Mouse (Mus musculus): ENCODE measurements around the gene Mtm1. TPM values are rescaled to one million over a fixed set of nuclear protein-coding genes. Genes with fewer than 3 reads are reported as not detected.

The Mtm1 gene
- polyA plus RNA-seq, 1 experiment from 2014 or later: 6.9 TPM

DNA sequence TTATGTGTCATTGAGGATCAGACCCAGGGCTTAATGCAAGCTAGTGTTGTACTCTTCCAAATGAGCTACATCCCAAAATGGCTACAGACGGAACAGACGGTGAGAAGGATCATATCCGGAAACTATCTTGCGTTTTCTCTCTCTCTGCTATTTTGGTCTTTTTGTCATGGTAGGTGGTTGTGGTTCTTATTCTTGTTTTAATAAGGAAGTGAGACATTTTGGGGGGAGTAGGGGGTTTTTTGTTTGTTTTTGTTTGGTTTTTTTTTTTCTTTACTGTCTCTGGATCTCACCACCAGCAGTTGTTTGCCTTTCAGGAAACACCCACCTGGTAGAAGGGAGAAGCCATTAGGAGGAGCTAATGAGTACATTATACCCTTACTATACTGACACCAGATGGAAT lies 50.3 kb downstream of the Mtm1 start:
- no peaks in the 10 kb centered on the region for H3K9me3 ChIP-seq (ENCODE audit: control insufficient read depth, low read length)
- H3K27me3 ChIP-seq (ENCODE audit: control insufficient read depth, insufficient read depth, low read depth, low read length): no peaks in the 10 kb centered on the region
- H3K4me1 ChIP-seq (replicated peaks; ENCODE audit: control insufficient read depth, insufficient read depth, low read length): no peaks in the 10 kb centered on the region
- no peak overlapping the region for H3K9ac ChIP-seq (ENCODE audit: low read length)
- H3K4me2 ChIP-seq (ENCODE audit: low read depth, low read length): no peak overlapping the region
- no peak overlapping the region for H3K27ac ChIP-seq (ENCODE audit: low read length)
- no peaks in the 10 kb centered on the region for H3K36me3 ChIP-seq (ENCODE audit: control insufficient read depth, insufficient read depth, low read length)
- WGBS: 90% methylated on average over 4 of the region's 4 CpGs
- H3K4me3 ChIP-seq (ENCODE audit: low read length): no peak overlapping the region
- ATAC-seq (ENCODE audit: low read depth): no peak

DNA sequence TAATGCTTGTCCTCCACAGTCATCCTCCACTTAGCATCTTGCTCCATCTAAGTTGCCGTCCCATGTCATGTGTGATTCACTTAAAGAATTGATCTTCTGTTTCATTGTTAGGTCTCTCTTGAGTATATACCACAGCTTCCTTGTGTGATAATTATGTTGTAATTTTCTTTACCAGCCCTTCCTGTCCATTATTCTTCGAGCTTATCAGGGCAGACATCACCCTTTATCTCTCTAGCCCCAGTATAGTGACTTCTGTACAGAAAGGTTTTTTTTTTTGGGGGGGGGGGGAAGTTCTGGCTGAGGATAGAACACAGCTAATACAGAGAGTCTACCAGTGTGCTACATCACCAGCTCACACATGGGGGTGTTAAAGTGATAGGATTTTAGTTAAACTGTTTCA lies 53.7 kb downstream of the Mtm1 start:
- no peak for ATAC-seq (ENCODE audit: low read depth)
- no peak overlapping the region for H3K4me2 ChIP-seq (ENCODE audit: low read depth, low read length)
- H3K4me1 ChIP-seq (replicated peaks; ENCODE audit: control insufficient read depth, insufficient read depth, low read length): no peaks in the 10 kb centered on the region
- no peaks in the 10 kb centered on the region for H3K27me3 ChIP-seq (ENCODE audit: control insufficient read depth, insufficient read depth, low read depth, low read length)
- no peak overlapping the region for H3K4me3 ChIP-seq (ENCODE audit: low read length)
- WGBS: 65% methylated on average over 2 of the region's 2 CpGs
- H3K36me3 ChIP-seq (ENCODE audit: control insufficient read depth, insufficient read depth, low read length): no peaks in the 10 kb centered on the region
- no peaks in the 10 kb centered on the region for H3K9me3 ChIP-seq (ENCODE audit: control insufficient read depth, low read length)
- H3K27ac ChIP-seq (ENCODE audit: low read length): no peak overlapping the region
- no peak overlapping the region for H3K9ac ChIP-seq (ENCODE audit: low read length)

DNA sequence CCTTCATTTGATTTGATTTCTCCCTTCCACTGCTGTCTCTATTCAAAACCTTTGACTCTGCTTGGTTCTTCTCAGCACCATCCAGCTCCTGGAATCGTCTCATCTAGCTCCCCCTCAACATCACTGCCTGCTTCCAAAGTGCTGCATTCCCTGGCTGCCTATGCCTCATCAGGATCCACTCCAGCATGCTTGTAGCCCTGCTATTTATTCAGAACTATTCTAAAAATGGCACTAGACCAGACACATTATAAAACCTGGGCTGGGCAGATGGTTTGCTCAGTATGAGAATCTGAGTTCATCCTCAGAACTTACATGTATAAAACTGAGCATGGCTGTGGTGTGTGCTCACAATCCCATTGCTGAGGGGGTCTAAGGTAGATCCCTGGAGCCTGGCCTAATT lies 58.4 kb downstream of the Mtm1 start:
- no peak overlapping the region for H3K9ac ChIP-seq (ENCODE audit: low read length)
- H3K4me1 ChIP-seq (replicated peaks; ENCODE audit: control insufficient read depth, insufficient read depth, low read length): no peaks in the 10 kb centered on the region
- H3K4me2 ChIP-seq (ENCODE audit: low read depth, low read length): no peak overlapping the region
- no peaks in the 10 kb centered on the region for H3K27me3 ChIP-seq (ENCODE audit: control insufficient read depth, insufficient read depth, low read depth, low read length)
- 57% methylated on average over 1 of the region's 1 CpGs for WGBS
- no peak overlapping the region for H3K4me3 ChIP-seq (ENCODE audit: low read length)
- no peak overlapping the region for H3K27ac ChIP-seq (ENCODE audit: low read length)
- H3K36me3 ChIP-seq (ENCODE audit: control insufficient read depth, insufficient read depth, low read length): no peaks in the 10 kb centered on the region
- no peak for ATAC-seq (ENCODE audit: low read depth)
- H3K9me3 ChIP-seq (ENCODE audit: control insufficient read depth, low read length): no peaks in the 10 kb centered on the region

DNA sequence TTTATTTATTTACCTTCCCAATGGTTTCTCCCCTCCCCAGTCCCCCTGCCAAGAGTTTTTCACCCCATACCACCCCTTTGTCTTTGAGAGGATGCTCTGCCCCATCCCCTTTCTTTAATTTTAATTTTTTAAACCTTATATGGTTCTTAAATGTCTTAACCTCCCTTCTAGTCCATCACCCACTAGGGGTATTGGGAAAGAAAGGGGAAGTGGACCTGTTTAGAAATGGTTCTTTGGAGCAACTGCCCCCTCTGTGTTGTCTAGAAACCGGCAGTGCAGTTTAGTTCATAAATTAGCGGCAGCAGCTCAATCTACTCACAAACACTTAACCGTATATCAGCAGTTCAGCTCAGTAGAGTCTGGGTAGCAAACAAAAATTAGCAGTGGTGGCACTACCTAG lies 63.6 kb downstream of the Mtm1 start:
- Histone ChIP-seq H3K36me3 (ENCODE audit: control insufficient read depth, insufficient read depth, low read length) (no peaks in the 10 kb centered on the region), H3K9ac (ENCODE audit: low read length) (no peak overlapping the region), H3K4me1 (replicated peaks; ENCODE audit: control insufficient read depth, insufficient read depth, low read length) (no peaks in the 10 kb centered on the region), H3K27ac (ENCODE audit: low read length) (no peak overlapping the region), H3K4me3 (ENCODE audit: low read length) (no peak overlapping the region), H3K27me3 (ENCODE audit: control insufficient read depth, insufficient read depth, low read depth, low read length) (no peaks in the 10 kb centered on the region), H3K9me3 (ENCODE audit: control insufficient read depth, low read length) (no peaks in the 10 kb centered on the region), H3K4me2 (ENCODE audit: low read depth, low read length) (no peak overlapping the region)
- 93% methylated on average over 3 of the region's 3 CpGs for WGBS
- no peak for ATAC-seq (ENCODE audit: low read depth)

DNA sequence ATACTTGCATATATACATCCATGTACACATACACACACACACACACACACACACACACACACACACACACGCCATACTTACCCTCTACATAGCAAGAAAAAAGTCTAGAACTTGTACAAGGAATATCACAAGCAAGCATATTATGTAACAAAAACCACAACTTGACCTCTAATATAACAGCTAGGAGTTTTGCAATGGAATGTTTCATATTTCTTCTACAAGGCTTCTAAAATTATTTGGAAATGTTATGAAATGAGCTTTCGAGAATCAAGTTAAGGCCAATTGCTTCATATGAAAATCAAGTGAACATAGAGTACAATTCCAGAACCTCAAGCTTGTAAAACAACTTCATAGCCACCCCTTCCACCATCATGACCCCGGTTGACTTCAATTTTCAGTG lies 74.9 kb downstream of the Mtm1 start:
- Histone ChIP-seq H3K27ac (ENCODE audit: low read length) (no peak overlapping the region), H3K4me2 (ENCODE audit: low read depth, low read length) (no peak overlapping the region), H3K27me3 (ENCODE audit: control insufficient read depth, insufficient read depth, low read depth, low read length) (no peaks in the 10 kb centered on the region), H3K36me3 (ENCODE audit: control insufficient read depth, insufficient read depth, low read length) (no peaks in the 10 kb centered on the region), H3K9me3 (ENCODE audit: control insufficient read depth, low read length) (no peaks in the 10 kb centered on the region), H3K9ac (ENCODE audit: low read length) (no peak overlapping the region), H3K4me3 (ENCODE audit: low read length) (no peak overlapping the region), H3K4me1 (replicated peaks; ENCODE audit: control insufficient read depth, insufficient read depth, low read length) (no peaks in the 10 kb centered on the region)
- WGBS: 82% methylated on average over 3 of the region's 3 CpGs
- no peak for ATAC-seq (ENCODE audit: low read depth)

DNA sequence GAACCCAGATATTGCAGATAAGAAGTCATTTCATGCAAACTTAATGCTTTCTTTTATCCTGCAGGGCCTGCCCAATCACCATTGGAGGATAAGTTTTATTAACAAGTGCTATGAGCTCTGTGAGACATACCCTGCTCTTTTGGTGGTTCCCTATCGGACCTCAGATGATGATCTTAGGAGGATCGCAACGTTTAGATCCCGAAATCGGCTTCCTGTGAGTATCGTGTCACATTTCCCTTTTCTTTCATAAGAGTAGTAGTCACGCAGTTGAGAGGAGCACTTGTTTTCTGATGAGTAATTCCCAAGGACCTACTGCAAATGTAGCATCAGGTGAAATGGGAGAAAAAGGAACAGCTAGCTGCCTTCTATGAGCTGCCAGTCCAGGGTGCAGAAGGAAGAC lies 76.5 kb downstream of the Mtm1 start:
- Histone ChIP-seq H3K27ac (ENCODE audit: low read length) (no peak overlapping the region), H3K9ac (ENCODE audit: low read length) (no peak overlapping the region), H3K9me3 (ENCODE audit: control insufficient read depth, low read length) (no peaks in the 10 kb centered on the region), H3K4me2 (ENCODE audit: low read depth, low read length) (no peak overlapping the region), H3K4me3 (ENCODE audit: low read length) (no peak overlapping the region), H3K27me3 (ENCODE audit: control insufficient read depth, insufficient read depth, low read depth, low read length) (no peaks in the 10 kb centered on the region; the same call in 1 of the 2 replicates), H3K36me3 (ENCODE audit: control insufficient read depth, insufficient read depth, low read length) (no peaks in the 10 kb centered on the region), H3K4me1 (replicated peaks; ENCODE audit: control insufficient read depth, insufficient read depth, low read length) (no peaks in the 10 kb centered on the region)
- ATAC-seq (ENCODE audit: low read depth): no peak
- WGBS: 88% methylated on average over 7 of the region's 7 CpGs

DNA sequence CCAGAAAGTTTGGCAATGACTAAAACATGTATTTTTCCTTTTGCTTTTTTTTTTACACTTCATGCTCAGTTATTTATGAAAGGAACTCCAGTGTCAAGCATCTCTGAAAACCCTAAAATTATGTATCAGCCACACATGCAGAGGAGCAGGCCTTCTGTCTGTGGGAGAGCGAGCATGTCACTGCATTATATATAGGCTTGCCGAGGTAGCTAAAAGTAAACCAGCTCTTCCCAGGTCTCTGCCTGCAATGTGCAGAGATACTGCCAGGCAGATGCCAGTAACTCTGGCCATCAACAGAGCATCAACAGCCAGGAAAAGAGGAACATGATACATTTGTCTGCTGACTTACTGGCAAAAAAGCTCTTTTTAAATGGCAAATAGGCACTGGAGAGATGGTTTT lies 83.6 kb downstream of the Mtm1 start:
- H3K36me3 ChIP-seq (ENCODE audit: control insufficient read depth, insufficient read depth, low read length): no peaks in the 10 kb centered on the region
- no peak for ATAC-seq (ENCODE audit: low read depth)
- no peaks in the 10 kb centered on the region for H3K4me1 ChIP-seq (replicated peaks; ENCODE audit: control insufficient read depth, insufficient read depth, low read length)
- H3K9ac ChIP-seq (ENCODE audit: low read length): no peak overlapping the region
- WGBS: 88% methylated on average over 2 of the region's 2 CpGs
- H3K9me3 ChIP-seq (ENCODE audit: control insufficient read depth, low read length): no peaks in the 10 kb centered on the region
- H3K4me2 ChIP-seq (ENCODE audit: low read depth, low read length): no peak overlapping the region
- no peaks in the 10 kb centered on the region; the same call in 1 of the 2 replicates for H3K27me3 ChIP-seq (ENCODE audit: control insufficient read depth, insufficient read depth, low read depth, low read length)
- no peak overlapping the region for H3K4me3 ChIP-seq (ENCODE audit: low read length)
- no peak overlapping the region for H3K27ac ChIP-seq (ENCODE audit: low read length)

DNA sequence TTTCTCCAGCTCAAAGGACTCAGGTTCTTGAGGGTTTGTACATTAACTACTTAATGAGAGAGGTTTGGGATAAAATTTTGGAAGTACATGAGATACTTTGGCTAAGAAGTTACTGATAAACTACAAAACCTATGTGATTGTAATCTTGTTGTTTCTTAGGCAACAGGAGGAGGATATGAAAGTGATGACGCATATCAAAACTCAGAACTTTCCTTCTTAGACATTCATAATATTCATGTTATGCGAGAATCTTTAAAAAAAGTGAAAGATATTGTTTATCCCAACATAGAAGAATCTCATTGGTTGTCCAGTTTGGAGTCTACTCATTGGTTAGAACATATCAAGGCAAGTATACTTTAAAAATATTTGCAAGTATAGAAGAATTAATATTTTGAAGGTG lies 85.4 kb downstream of the Mtm1 start:
- no peak for ATAC-seq (ENCODE audit: low read depth)
- no peaks in the 10 kb centered on the region for H3K4me1 ChIP-seq (replicated peaks; ENCODE audit: control insufficient read depth, insufficient read depth, low read length)
- WGBS: 73% methylated on average over 2 of the region's 2 CpGs

DNA sequence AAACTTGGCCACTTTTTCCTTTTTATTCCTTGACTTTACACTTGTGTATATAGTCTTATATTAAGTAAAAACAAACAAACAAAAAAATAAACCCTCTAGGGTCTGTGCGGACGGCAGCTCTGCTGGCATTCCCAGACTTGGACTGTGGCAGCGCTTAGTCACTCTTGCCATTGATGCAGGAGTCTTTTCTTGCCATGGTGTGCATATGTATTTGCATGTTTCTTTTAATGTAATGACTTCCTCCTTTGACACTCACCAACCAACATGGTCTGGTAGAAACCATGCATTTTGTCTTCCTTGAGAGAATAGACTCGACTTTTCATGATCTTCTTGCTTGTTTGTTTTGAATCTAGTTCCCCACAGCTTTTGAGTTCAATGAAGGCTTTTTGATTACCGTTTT lies 91.6 kb downstream of the Mtm1 start:
- H3K27me3 ChIP-seq (ENCODE audit: control insufficient read depth, insufficient read depth, low read depth, low read length): no peaks in the 10 kb centered on the region
- no peak overlapping the region for H3K9ac ChIP-seq (ENCODE audit: low read length)
- no peaks in the 10 kb centered on the region for H3K36me3 ChIP-seq (ENCODE audit: control insufficient read depth, insufficient read depth, low read length)
- no peak for ATAC-seq (ENCODE audit: low read depth)
- H3K9me3 ChIP-seq (ENCODE audit: control insufficient read depth, low read length): no peaks in the 10 kb centered on the region
- WGBS: 82% methylated on average over 5 of the region's 5 CpGs
- no peak overlapping the region for H3K4me3 ChIP-seq (ENCODE audit: low read length)
- H3K27ac ChIP-seq (ENCODE audit: low read length): no peak overlapping the region
- H3K4me1 ChIP-seq (replicated peaks; ENCODE audit: control insufficient read depth, insufficient read depth, low read length): no peaks in the 10 kb centered on the region
- H3K4me2 ChIP-seq (ENCODE audit: low read depth, low read length): no peak overlapping the region

More for the DNA sequence above, 85.4 kb downstream of the Mtm1 start:
- H3K36me3 ChIP-seq (ENCODE audit: control insufficient read depth, insufficient read depth, low read length): no peaks in the 10 kb centered on the region
- no peak overlapping the region for H3K4me3 ChIP-seq (ENCODE audit: low read length)
- no peaks in the 10 kb centered on the region for H3K9me3 ChIP-seq (ENCODE audit: control insufficient read depth, low read length)
- no peak overlapping the region for H3K9ac ChIP-seq (ENCODE audit: low read length)
- H3K27ac ChIP-seq (ENCODE audit: low read length): no peak overlapping the region
- no peaks in the 10 kb centered on the region; the same call in 1 of the 2 replicates for H3K27me3 ChIP-seq (ENCODE audit: control insufficient read depth, insufficient read depth, low read depth, low read length)
- no peak overlapping the region for H3K4me2 ChIP-seq (ENCODE audit: low read depth, low read length)

DNA sequence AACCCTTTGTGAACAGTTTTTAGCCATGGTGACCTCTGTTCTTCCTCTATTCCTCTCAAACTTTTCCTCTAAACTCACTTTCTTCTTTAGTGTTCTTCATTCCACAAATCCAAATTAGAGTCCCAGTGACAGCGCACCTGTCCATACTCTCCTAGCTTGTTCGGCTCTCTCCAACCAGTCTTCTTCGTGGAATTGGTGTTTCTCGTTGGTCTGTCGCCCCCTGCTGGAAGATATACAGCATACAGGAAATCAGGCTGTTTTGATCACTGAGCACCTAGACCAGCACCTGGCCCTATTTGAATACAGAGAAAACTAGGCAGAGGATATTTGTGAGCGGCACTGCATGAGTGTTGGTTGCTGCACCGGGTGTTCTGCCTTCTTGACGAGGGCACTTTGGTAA lies 100.7 kb downstream of the Mtm1 start:
- Histone ChIP-seq H3K9ac (ENCODE audit: low read length) (no peak overlapping the region), H3K9me3 (ENCODE audit: control insufficient read depth, low read length) (no peaks in the 10 kb centered on the region), H3K27ac (ENCODE audit: low read length) (no peak overlapping the region), H3K4me3 (ENCODE audit: low read length) (no peak overlapping the region), H3K4me2 (ENCODE audit: low read depth, low read length) (no peak overlapping the region), H3K4me1 (replicated peaks; ENCODE audit: control insufficient read depth, insufficient read depth, low read length) (no peaks in the 10 kb centered on the region), H3K27me3 (ENCODE audit: control insufficient read depth, insufficient read depth, low read depth, low read length) (no peaks in the 10 kb centered on the region), H3K36me3 (ENCODE audit: control insufficient read depth, insufficient read depth, low read length) (no peaks in the 10 kb centered on the region)
- WGBS: 28% methylated on average over 8 of the region's 8 CpGs
- ATAC-seq (ENCODE audit: low read depth): no peak
